Mouse (Mus musculus): ENCODE results near the gene Igfn1.

DNA sequence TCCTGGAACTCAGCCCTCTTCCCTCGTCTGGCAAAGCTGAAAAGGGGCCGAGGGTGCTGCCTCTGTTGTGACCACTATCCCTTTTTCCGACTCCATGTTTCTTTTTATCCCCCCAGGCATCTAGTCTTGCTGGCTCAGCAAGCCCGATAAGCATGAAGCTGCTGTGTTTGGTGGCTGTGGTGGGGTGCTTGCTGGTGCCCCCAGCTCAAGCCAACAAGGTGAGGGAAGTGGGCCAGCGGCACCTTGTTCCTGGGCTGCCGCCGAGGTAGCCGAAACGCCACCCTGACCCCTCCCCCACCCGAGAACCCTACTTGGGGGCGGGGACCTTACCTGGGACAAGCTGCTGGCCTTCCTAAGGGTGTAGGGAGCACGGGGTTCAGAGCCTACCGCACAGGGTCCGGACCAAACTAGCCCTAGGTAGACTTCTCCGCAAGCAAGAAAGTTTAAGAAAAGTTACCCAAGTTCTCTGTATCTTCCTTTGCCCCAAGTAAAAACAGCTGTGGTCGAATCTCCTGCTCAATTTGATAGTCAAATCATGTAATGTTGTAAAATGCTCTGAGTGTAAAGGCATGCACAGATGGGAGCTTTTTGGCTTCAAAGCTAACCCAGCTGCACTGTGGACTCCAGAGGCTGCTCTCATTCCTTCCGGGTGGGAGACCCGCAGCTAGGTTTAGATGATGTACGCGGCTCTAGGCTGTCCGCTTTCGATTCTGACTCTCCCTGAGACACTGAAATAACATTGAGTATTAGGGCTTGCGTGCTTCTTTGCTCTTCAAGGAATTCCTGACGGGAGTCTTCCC lies 12.4 kb upstream of the Igfn1 start:
- TF ChIP-seq CTCF (IDR thresholded peaks at IDR 0.05; ENCODE audit: extremely low read depth, insufficient read depth, insufficient read length, insufficient replicate concordance) (no peak), POLR2A (IDR thresholded peaks at IDR 0.05; ENCODE audit: low read depth, low read length) (no peak)
